Mouse (Mus musculus) MEL (cell line): Measurements from ENCODE around the gene Setd4. TPM values are rescaled to one million over a fixed set of nuclear protein-coding genes. Genes with fewer than 3 reads are reported as not detected.

Experiments used
- DNase-seq: peaks from one replicate; pipeline ENCODE4 v3.0.0; 2011; ENCODE audit warnings: low read depth, low spot score
- H3K27ac ChIP-seq: 2 replicates; pipeline ENCODE4 v1.5.1; 2012; ENCODE audit warnings: low read depth, mild to moderate bottlenecking, control low read depth, low read length, moderate library complexity; ENCODE audit not compliant: control insufficient read depth
- H3K27me3 ChIP-seq, 2 experiments: fragments of 150-350 bp in 1 of 2; sonication (generic) in 1 of 2; 2 replicates each; pipeline ENCODE4 v1.6.1; 2012; ENCODE audit warnings: low read length in 2 of 2, mild to moderate bottlenecking in 2 of 2, improper control_type of control experiment in 1 of 2, moderate library complexity in 1 of 2; ENCODE audit not compliant: insufficient read depth in 2 of 2, control insufficient read depth in 1 of 2
- H3K36me3 ChIP-seq, 2 experiments: 2 replicates each; pipeline ENCODE4 v1.6.1; 2012 to 2014; ENCODE audit warnings: low read length in 2 of 2, improper control_type of control experiment in 1 of 2, inconsistent platforms in 1 of 2, mild to moderate bottlenecking in 1 of 2; ENCODE audit not compliant: insufficient read depth in 2 of 2, control insufficient read depth in 1 of 2
- H3K4me1 ChIP-seq, 2 experiments: fragments of 150-350 bp in 1 of 2; sonication (generic) in 1 of 2; 2 replicates each; pipeline ENCODE4 v1.6.1; 2012; ENCODE audit warnings: low read length in 2 of 2, improper control_type of control experiment in 1 of 2, mild to moderate bottlenecking in 1 of 2; ENCODE audit not compliant: insufficient read depth in 2 of 2, control insufficient read depth in 1 of 2
- H3K4me3 ChIP-seq, 2 experiments: fragments of 150-350 bp in 1 of 2; sonication (generic) in 1 of 2; 2 replicates each; pipeline ENCODE4 v1.5.1; 2012; ENCODE audit warnings: low read depth in 2 of 2, low read length in 2 of 2, mild to moderate bottlenecking in 2 of 2, moderate library complexity in 2 of 2, control low read depth in 1 of 2, improper control_type of control experiment in 1 of 2; ENCODE audit not compliant: control insufficient read depth in 1 of 2, insufficient read depth in 1 of 2
- H3K79me2 ChIP-seq: 2 replicates; pipeline ENCODE4 v1.6.1; 2012; ENCODE audit warnings: mild to moderate bottlenecking, low read length, moderate library complexity; ENCODE audit not compliant: control insufficient read depth, poor library complexity, insufficient read depth
- H3K9ac ChIP-seq: 2 replicates; pipeline ENCODE4 v1.6.1; 2012; ENCODE audit warnings: low read depth, mild to moderate bottlenecking, control low read depth, low read length, moderate library complexity; ENCODE audit not compliant: control insufficient read depth, poor library complexity, severe bottlenecking
- H3K9me3 ChIP-seq: fragments of 150-350 bp; sonication (generic); replicated peaks from 2 replicates; pipeline ENCODE4 v1.6.1; 2012; ENCODE audit warnings: mild to moderate bottlenecking, low read length, improper control_type of control experiment, moderate library complexity; ENCODE audit not compliant: insufficient read depth
- BHLHE40 ChIP-seq: IDR thresholded peaks from 2 replicates; pipeline ENCODE4 v1.6.1; 2012; ENCODE audit warnings: low read depth, mild to moderate bottlenecking, inconsistent platforms, low read length, improper control_type of control experiment, borderline replicate concordance
- CHD1 ChIP-seq: IDR thresholded peaks from 2 replicates; pipeline ENCODE4 v1.6.1; 2012; ENCODE audit warnings: low read depth, mild to moderate bottlenecking, inconsistent platforms, low read length, improper control_type of control experiment
- CTCF ChIP-seq, 3 experiments: IDR thresholded peaks in 2 of 3; conservative IDR thresholded peaks in 1 of 3; 2 replicates each; pipeline ENCODE4 v1.5.1; 2011 to 2012; ENCODE audit warnings: low read length in 3 of 3, low read depth in 2 of 3, mild to moderate bottlenecking in 2 of 3, improper control_type of control experiment in 1 of 3, inconsistent platforms in 1 of 3, mixed read lengths in 1 of 3, moderate library complexity in 1 of 3; ENCODE audit not compliant: control insufficient read depth in 1 of 3, insufficient read depth in 1 of 3, poor library complexity in 1 of 3, severe bottlenecking in 1 of 3
- E2F4 ChIP-seq: IDR thresholded peaks from 2 replicates; pipeline ENCODE4 v1.6.1; 2011; ENCODE audit warnings: low read depth, low read length, improper control_type of control experiment, borderline replicate concordance
- ELF1 ChIP-seq: IDR thresholded peaks from 2 replicates; pipeline ENCODE4 v1.6.1; 2014; ENCODE audit warnings: low read depth, mild to moderate bottlenecking, inconsistent platforms, low read length, improper control_type of control experiment, moderate library complexity
- EP300 ChIP-seq, 2 experiments: IDR thresholded peaks; 2 replicates each; pipeline ENCODE4 v1.6.1; 2011; ENCODE audit warnings: improper control_type of control experiment in 2 of 2, low read length in 2 of 2, low read depth in 1 of 2, mild to moderate bottlenecking in 1 of 2
- ETS1 ChIP-seq: IDR thresholded peaks from 2 replicates; pipeline ENCODE4 v1.6.1; 2012; ENCODE audit warnings: low read depth, mild to moderate bottlenecking, inconsistent platforms, low read length, improper control_type of control experiment, moderate library complexity
- GABPA ChIP-seq: IDR thresholded peaks from 2 replicates; pipeline ENCODE4 v1.6.1; 2012; ENCODE audit warnings: low read depth, mild to moderate bottlenecking, inconsistent platforms, low read length, improper control_type of control experiment, moderate library complexity
- HCFC1 ChIP-seq: IDR thresholded peaks from 2 replicates; pipeline ENCODE4 v1.6.1; 2012; ENCODE audit warnings: low read depth, mild to moderate bottlenecking, inconsistent platforms, low read length, improper control_type of control experiment, moderate library complexity
- JUND ChIP-seq: IDR thresholded peaks from 2 replicates; pipeline ENCODE4 v1.6.1; 2011; ENCODE audit warnings: low read depth, mild to moderate bottlenecking, improper control_type of control experiment, low read length
- KAT2A ChIP-seq: conservative IDR thresholded peaks from 2 replicates; pipeline ENCODE4 v1.6.1; 2012; ENCODE audit warnings: low read depth, low read length, improper control_type of control experiment, inconsistent platforms
- MAFK ChIP-seq: IDR thresholded peaks from 2 replicates; pipeline ENCODE4 v1.6.1; 2011; ENCODE audit warnings: low read depth, mild to moderate bottlenecking, low read length, improper control_type of control experiment, borderline replicate concordance
- MAX ChIP-seq: IDR thresholded peaks from 2 replicates; pipeline ENCODE4 v1.6.1; 2011; ENCODE audit warnings: low read length, improper control_type of control experiment
- MAZ ChIP-seq: IDR thresholded peaks from 2 replicates; pipeline ENCODE4 v1.6.1; 2012; ENCODE audit warnings: low read depth, mild to moderate bottlenecking, inconsistent platforms, low read length, improper control_type of control experiment
- MXI1 ChIP-seq: IDR thresholded peaks from 2 replicates; pipeline ENCODE4 v1.6.1; 2011; ENCODE audit warnings: mild to moderate bottlenecking, low read depth, low read length, improper control_type of control experiment
- MYC ChIP-seq: IDR thresholded peaks from 2 replicates; pipeline ENCODE4 v1.6.1; 2011; ENCODE audit warnings: low read depth, mild to moderate bottlenecking, low read length, improper control_type of control experiment, moderate library complexity
- NELFE ChIP-seq: IDR thresholded peaks from 2 replicates; pipeline ENCODE4 v1.6.1; 2011; ENCODE audit warnings: low read depth, low read length, improper control_type of control experiment
- POLR2A ChIP-seq, 2 experiments: IDR thresholded peaks; 2 replicates each; pipeline ENCODE4 v1.6.1; 2011 to 2012; ENCODE audit warnings: low read length in 2 of 2, mild to moderate bottlenecking in 2 of 2, control low read depth in 1 of 2, improper control_type of control experiment in 1 of 2, low read depth in 1 of 2, moderate library complexity in 1 of 2; ENCODE audit not compliant: control insufficient read depth in 1 of 2, insufficient read depth in 1 of 2, poor library complexity in 1 of 2
- POLR2AphosphoS5 ChIP-seq: IDR thresholded peaks from 2 replicates; pipeline ENCODE4 v1.6.1; 2012; ENCODE audit warnings: low read depth, borderline replicate concordance, mild to moderate bottlenecking, inconsistent platforms, low read length, moderate library complexity, mixed read lengths
- SIN3A ChIP-seq: IDR thresholded peaks from 2 replicates; pipeline ENCODE4 v1.6.1; 2012; ENCODE audit warnings: low read length, improper control_type of control experiment, inconsistent platforms
- SMC3 ChIP-seq: IDR thresholded peaks from 2 replicates; pipeline ENCODE4 v1.6.1; 2011; ENCODE audit warnings: low read depth, low read length, improper control_type of control experiment
- TAL1 ChIP-seq: IDR thresholded peaks from 2 replicates; pipeline ENCODE4 v1.6.1; 2012; ENCODE audit warnings: mild to moderate bottlenecking, inconsistent platforms, low read length, moderate library complexity, mixed read lengths
- TBP ChIP-seq: IDR thresholded peaks from 2 replicates; pipeline ENCODE4 v1.8.0; 2011; ENCODE audit warnings: low read depth, low read length, improper control_type of control experiment
- TCF12 ChIP-seq: IDR thresholded peaks from 2 replicates; pipeline ENCODE4 v1.6.1; 2014; ENCODE audit warnings: low read depth, mild to moderate bottlenecking, inconsistent platforms, low read length, improper control_type of control experiment, moderate library complexity
- ZKSCAN1 ChIP-seq: IDR thresholded peaks from 2 replicates; pipeline ENCODE4 v1.6.1; 2012; ENCODE audit warnings: low read depth, mild to moderate bottlenecking, inconsistent platforms, low read length, improper control_type of control experiment, moderate library complexity
- ZMIZ1 ChIP-seq: IDR thresholded peaks from 2 replicates; pipeline ENCODE4 v1.6.1; 2012; ENCODE audit warnings: low read depth, mild to moderate bottlenecking, inconsistent platforms, low read length, improper control_type of control experiment, moderate library complexity
- polyA plus RNA-seq, 2 experiments: library from polyadenylated mRNA; stranded (reverse) in 1 of 2; unstranded in 1 of 2; fragments of >175 nt in 1 of 2; fragments of >200 nt in 1 of 2; gene quantifications; 2 replicates each; pipeline versions ENCODE4 v1.2.1 to v1.2.4; 2012; ENCODE audit warnings: low replicate concordance in 2 of 2, low read depth in 1 of 2; ENCODE audit not compliant: insufficient read length in 2 of 2, insufficient read depth in 1 of 2, missing spikeins in 1 of 2
- total RNA-seq: library from RNA; depleted of rRNA; stranded (reverse); fragments of 300-350 nt; gene quantifications from 2 replicates; pipeline ENCODE4 v1.2.3, GENCODE M21; 2012

The Setd4 gene
- total and polyA plus RNA-seq, 3 experiments = 14.1 to 19.1 TPM; not detected in 1

- Histone ChIP-seq H3K36me3 (peaks cover 0 to 12% of the 10 kb centered on the region in 2 experiments; a peak in 2 of 4 replicates), H3K27me3 (no peaks in the 10 kb centered on the region), H3K4me3 (peak overlapping the region; percentile 59 to 72), H3K9ac (peak overlapping the region; percentile 80), H3K9me3 (no peaks in the 10 kb centered on the region)
- peak; percentile 84 for DNase-seq
- peak; percentile 84 for TF ChIP-seq MAX
- no peak for TF ChIP-seq MAFK
- TF ChIP-seq SIN3A = peak; percentile 84
- no peak for TF ChIP-seq E2F4
- no peak for TF ChIP-seq CTCF (IDR thresholded peaks at IDR 0.05 in 2 of 3, conservative IDR thresholded peaks at IDR 0.05 in 1 of 3; ENCODE audit: control insufficient read depth in 1 of 3, insufficient read depth in 1 of 3, low read depth in 2 of 3, low read length in 3 of 3, poor library complexity in 1 of 3, severe bottlenecking in 1 of 3)
- TF ChIP-seq MYC = 0 out of 2 replicates have a peak, but pooled peaks have one; percentile 68
- TF ChIP-seq GABPA = no peak
- TF ChIP-seq ZMIZ1 = no peak
- TF ChIP-seq ZKSCAN1 = no peak
- TF ChIP-seq POLR2A (IDR thresholded peaks at IDR 0.05; ENCODE audit: control insufficient read depth in 1 of 2, insufficient read depth in 1 of 2, low read depth in 1 of 2, low read length in 2 of 2, poor library complexity in 1 of 2) = no peak
- peak; percentile 55 for TF ChIP-seq NELFE
- peak; percentile 91 for TF ChIP-seq MXI1
- TF ChIP-seq TCF12 = peak; percentile 5; the same call in 1 of the 2 replicates
- peak; percentile 67; the same call in 1 of the 2 replicates for TF ChIP-seq ETS1
- TF ChIP-seq TAL1 = no peak
- TF ChIP-seq EP300 (IDR thresholded peaks at IDR 0.05; ENCODE audit: low read depth in 1 of 2, low read length in 2 of 2) = no peak
- TF ChIP-seq ELF1 = no peak
- peak; percentile 85 for TF ChIP-seq HCFC1
- no peak for TF ChIP-seq POLR2AphosphoS5
- peak; percentile 59; the same call in 1 of the 2 replicates for TF ChIP-seq KAT2A
- peak; percentile 79; the same call in 1 of the 2 replicates for TF ChIP-seq CHD1
- TF ChIP-seq BHLHE40 = no peak
- TF ChIP-seq SMC3 = no peak
- peak; percentile 96 for TF ChIP-seq TBP
- no peak for TF ChIP-seq JUND
- TF ChIP-seq MAZ = no peak; the same call in 1 of the 2 replicates
- TF ChIP-seq, all 39 proteins: peak for 11
- H3K27ac ChIP-seq = peak overlapping the region; percentile 70
- peaks cover 12% of the 10 kb centered on the region for H3K79me2 ChIP-seq
- peaks cover 0 to 7% of the 10 kb centered on the region in 2 experiments; a peak in 2 of 4 replicates for H3K4me1 ChIP-seq
These were observed 662 bp upstream of the Setd4 start for GRCm38 (mm10) chr16:93604481-93604969.
